Mouse (Mus musculus) embryonic facial prominence, embryonic 13.5 days (tissue): ENCODE data around the gene Ccdc141. TPM values are rescaled to one million over a fixed set of nuclear protein-coding genes. Genes with fewer than 3 reads are reported as not detected.

ENCODE experiments used
- ATAC-seq: fragments of 200-750 bp; cut with Nextera tagmentation; 2 replicates; pipeline ENCODE4 v1.8.0; 2017; ENCODE audit warnings: low read depth; ENCODE audit not compliant: insufficient number of reproducible peaks, insufficient read depth, low FRiP score, low TSS enrichment
- H3K27ac ChIP-seq: fragments of 300-500 bp; sonication (generic); 2 replicates; pipeline ENCODE4 v1.5.1; 2015; ENCODE audit warnings: moderate library complexity, mild to moderate bottlenecking, inconsistent platforms
- H3K27me3 ChIP-seq: fragments of 300-500 bp; sonication (generic); 2 replicates; pipeline ENCODE4 v1.6.1; 2015; ENCODE audit warnings: mild to moderate bottlenecking, inconsistent platforms
- H3K36me3 ChIP-seq: fragments of 300-500 bp; sonication (generic); 2 replicates; pipeline ENCODE4 v1.6.1; 2015; ENCODE audit warnings: mild to moderate bottlenecking, inconsistent platforms
- H3K4me1 ChIP-seq: fragments of 300-500 bp; sonication (generic); 2 replicates; pipeline ENCODE4 v1.6.1; 2015; ENCODE audit warnings: inconsistent platforms
- H3K4me2 ChIP-seq: fragments of 300-500 bp; sonication (generic); 2 replicates; pipeline ENCODE4 v1.6.1; 2015; ENCODE audit warnings: moderate library complexity, mild to moderate bottlenecking, inconsistent platforms
- H3K4me3 ChIP-seq: fragments of 300-500 bp; sonication (generic); 2 replicates; pipeline ENCODE4 v1.5.1; 2015; ENCODE audit warnings: mild to moderate bottlenecking, inconsistent platforms
- H3K9ac ChIP-seq: fragments of 300-500 bp; sonication (generic); 2 replicates; pipeline ENCODE4 v1.6.1; 2015; ENCODE audit warnings: mild to moderate bottlenecking, inconsistent platforms
- H3K9me3 ChIP-seq: fragments of 300-500 bp; sonication (generic); 2 replicates; pipeline ENCODE4 v1.6.1; 2016; ENCODE audit warnings: inconsistent platforms
- WGBS: fragments of 180-500 bp; shearing (Covaris S2); methylation state at CpG from one replicate; pipeline ENCODE4 v1.1.7; 2015; ENCODE audit warnings: mixed read lengths; 5-methylcytosine and 5-hydroxymethylcytosine counted together
- polyA plus RNA-seq: library from polyadenylated mRNA; unstranded; fragments of >200 nt; fragmentation: Nextera tagmentation; extraction: Ambion mirVana; gene quantifications from 2 replicates; pipeline ENCODE4 v1.2.1, GENCODE M21; 2015

The Ccdc141 gene
- polyA plus RNA-seq, 1 experiment from 2014 or later = 4.7 TPM

- no peak overlapping the region for H3K4me2 ChIP-seq
- WGBS = 70% methylated on average over 6 of the region's 6 CpGs
- no peaks in the 10 kb centered on the region for H3K9me3 ChIP-seq
- no peak overlapping the region for H3K4me3 ChIP-seq
- H3K27me3 ChIP-seq = peaks cover 11% of the 10 kb centered on the region
- H3K9ac ChIP-seq = no peak overlapping the region
- no peak for ATAC-seq
- peaks cover 26% of the 10 kb centered on the region for H3K4me1 ChIP-seq
- no peak overlapping the region for H3K27ac ChIP-seq
- no peaks in the 10 kb centered on the region for H3K36me3 ChIP-seq
These were observed 3.4 kb upstream of the Ccdc141 start for GRCm38 (mm10) chr2:77173821-77174220.

GRCm38 (mm10) chr2:77173366-77173765, 2.9 kb upstream of the Ccdc141 start:
- H3K4me2 ChIP-seq = no peak overlapping the region
- H3K27me3 ChIP-seq = peaks cover 11% of the 10 kb centered on the region
- H3K36me3 ChIP-seq = no peaks in the 10 kb centered on the region
- H3K27ac ChIP-seq = no peak overlapping the region
- no peak overlapping the region for H3K9ac ChIP-seq
- H3K4me1 ChIP-seq = peaks cover 26% of the 10 kb centered on the region
- 39% methylated on average over 6 of the region's 6 CpGs for WGBS
- H3K4me3 ChIP-seq = no peak overlapping the region
- no peaks in the 10 kb centered on the region for H3K9me3 ChIP-seq
- ATAC-seq = no peak

GRCm38 (mm10) chr2:77172241-77172671, 1.8 kb upstream of the Ccdc141 start:
- H3K27me3 ChIP-seq = peaks cover 11% of the 10 kb centered on the region
- H3K4me3 ChIP-seq = no peak overlapping the region
- no peaks in the 10 kb centered on the region for H3K36me3 ChIP-seq
- H3K4me1 ChIP-seq = peaks cover 26% of the 10 kb centered on the region
- H3K9ac ChIP-seq = no peak overlapping the region
- no peaks in the 10 kb centered on the region for H3K9me3 ChIP-seq
- H3K4me2 ChIP-seq = peak overlapping the region; percentile 45
- ATAC-seq = no peak
- 47% methylated on average over 10 of the region's 10 CpGs for WGBS
- H3K27ac ChIP-seq = no peak overlapping the region

- Histone ChIP-seq H3K4me2 (peak overlapping the region; percentile 45), H3K27me3 (peaks cover 11% of the 10 kb centered on the region), H3K4me3 (peak overlapping the region; percentile 3; the same call in 1 of the 2 replicates), H3K36me3 (no peaks in the 10 kb centered on the region), H3K9me3 (no peaks in the 10 kb centered on the region), H3K4me1 (peaks cover 26% of the 10 kb centered on the region), H3K27ac (no peak overlapping the region), H3K9ac (no peak overlapping the region)
- peak; percentile 34; the same call in 1 of the 2 replicates for ATAC-seq
- 39% methylated on average over 23 of the region's 23 CpGs for WGBS
These were observed 1.2 kb upstream of the Ccdc141 start for GRCm38 (mm10) chr2:77171444-77172240.

GRCm38 (mm10) chr2:77169916-77170632, 362 bp downstream of the Ccdc141 start:
- peak overlapping the region; percentile 51 for H3K4me3 ChIP-seq
- peak overlapping the region; percentile 60 for H3K27ac ChIP-seq
- H3K4me2 ChIP-seq = peak overlapping the region; percentile 89
- H3K9me3 ChIP-seq = no peaks in the 10 kb centered on the region
- peaks cover 11% of the 10 kb centered on the region for H3K27me3 ChIP-seq
- ATAC-seq = 0 out of 2 replicates have a peak, but pooled peaks have one; percentile 70
- H3K4me1 ChIP-seq = peaks cover 26% of the 10 kb centered on the region
- peak overlapping the region; percentile 73 for H3K9ac ChIP-seq
- no peaks in the 10 kb centered on the region for H3K36me3 ChIP-seq
- WGBS = 1% methylated on average over 21 of the region's 21 CpGs

GRCm38 (mm10) chr2:77169218-77169617, 1.2 kb downstream of the Ccdc141 start:
- 75% methylated on average over 4 of the region's 4 CpGs for WGBS
- Histone ChIP-seq H3K36me3 (no peaks in the 10 kb centered on the region), H3K27me3 (peaks cover 11% of the 10 kb centered on the region), H3K9me3 (no peaks in the 10 kb centered on the region), H3K9ac (no peak overlapping the region), H3K4me3 (no peak overlapping the region), H3K4me2 (0 out of 2 replicates have a peak overlapping the region, but pooled peaks have one; percentile 89), H3K27ac (no peak overlapping the region), H3K4me1 (peaks cover 26% of the 10 kb centered on the region)
- ATAC-seq = no peak

DNA sequence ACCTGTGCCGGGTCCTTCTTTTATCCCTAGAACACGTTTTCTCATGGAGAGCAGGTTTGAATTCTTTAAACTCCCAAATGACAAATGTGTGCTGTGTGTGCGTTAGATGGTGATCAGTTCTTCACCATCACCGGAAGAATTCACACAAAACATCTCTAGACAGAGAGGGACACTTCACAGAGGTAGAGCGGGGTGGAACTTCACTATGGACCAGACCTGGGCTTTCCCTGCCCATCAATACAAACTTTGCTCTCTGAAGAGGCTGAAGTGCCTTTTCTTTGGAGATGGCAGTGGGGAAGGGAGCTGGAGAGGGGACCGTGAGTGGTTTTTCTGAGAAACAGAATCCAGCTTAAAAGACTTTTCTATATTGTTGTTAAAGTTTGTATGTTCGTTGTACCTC, 1.7 kb downstream of the Ccdc141 start:
- no peak overlapping the region for H3K4me2 ChIP-seq
- no peaks in the 10 kb centered on the region for H3K9me3 ChIP-seq
- WGBS = 86% methylated on average over 7 of the region's 7 CpGs
- H3K4me3 ChIP-seq = no peak overlapping the region
- H3K36me3 ChIP-seq = no peaks in the 10 kb centered on the region
- H3K4me1 ChIP-seq = peaks cover 26% of the 10 kb centered on the region
- peaks cover 11% of the 10 kb centered on the region for H3K27me3 ChIP-seq
- no peak overlapping the region for H3K27ac ChIP-seq
- H3K9ac ChIP-seq = no peak overlapping the region
- ATAC-seq = no peak

DNA sequence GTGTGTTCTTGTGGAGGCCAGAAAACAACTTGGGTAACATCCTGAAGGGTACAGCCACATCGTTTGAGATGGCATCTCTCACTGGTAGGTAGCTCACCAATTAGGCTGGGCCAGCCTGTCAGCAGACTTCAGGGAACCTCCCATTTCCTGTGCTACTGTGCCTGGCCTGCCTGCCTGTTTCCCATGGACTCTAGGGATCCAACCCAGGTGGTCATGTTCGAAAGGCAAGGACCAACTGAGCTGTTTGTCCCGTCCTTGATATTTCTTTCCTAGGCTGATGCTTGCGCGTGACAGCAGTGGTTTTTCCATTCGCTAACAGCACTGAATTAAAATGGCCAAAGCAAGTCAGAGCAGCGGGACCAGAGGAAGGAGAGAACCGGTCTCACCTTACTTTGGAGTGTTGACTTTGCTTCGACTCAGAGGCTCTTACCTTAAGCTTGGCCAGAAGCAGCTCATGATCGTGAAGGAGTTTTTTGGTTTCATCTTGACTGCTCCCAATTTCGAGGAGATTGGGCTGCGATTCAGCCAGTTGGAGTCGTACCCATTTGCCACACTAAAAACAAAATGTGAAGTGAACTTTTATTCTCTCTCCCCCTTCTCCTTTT, 2.3 kb downstream of the Ccdc141 start:
- Histone ChIP-seq H3K4me2 (no peak overlapping the region), H3K4me3 (no peak overlapping the region), H3K9ac (no peak overlapping the region), H3K9me3 (no peaks in the 10 kb centered on the region), H3K27ac (no peak overlapping the region), H3K27me3 (peaks cover 11% of the 10 kb centered on the region), H3K36me3 (no peaks in the 10 kb centered on the region), H3K4me1 (peaks cover 23% of the 10 kb centered on the region)
- no peak for ATAC-seq
- 81% methylated on average over 13 of the region's 13 CpGs for WGBS

- no peak for ATAC-seq
- WGBS = 78% methylated on average over 4 of the region's 4 CpGs
- Histone ChIP-seq H3K27ac (no peak overlapping the region), H3K4me2 (no peak overlapping the region), H3K4me3 (no peak overlapping the region), H3K4me1 (peaks cover 14% of the 10 kb centered on the region), H3K9me3 (no peaks in the 10 kb centered on the region), H3K27me3 (0 out of 2 replicates have a peak, but pooled peaks cover under 1% of the 10 kb centered on the region), H3K9ac (no peak overlapping the region), H3K36me3 (no peaks in the 10 kb centered on the region)
These were observed 4.1 kb downstream of the Ccdc141 start for GRCm38 (mm10) chr2:77166366-77166765.

- peaks cover 4% of the 10 kb centered on the region for H3K4me1 ChIP-seq
- H3K9me3 ChIP-seq = no peaks in the 10 kb centered on the region
- no peak overlapping the region for H3K4me2 ChIP-seq
- ATAC-seq = no peak
- H3K4me3 ChIP-seq = no peak overlapping the region
- H3K27me3 ChIP-seq = no peaks in the 10 kb centered on the region
- WGBS = 84% methylated on average over 3 of the region's 3 CpGs
- H3K36me3 ChIP-seq = no peaks in the 10 kb centered on the region
- no peak overlapping the region for H3K27ac ChIP-seq
- H3K9ac ChIP-seq = no peak overlapping the region
These were observed 5.8 kb downstream of the Ccdc141 start for GRCm38 (mm10) chr2:77164662-77165061.

GRCm38 (mm10) chr2:77163381-77163780, 7.1 kb downstream of the Ccdc141 start:
- 83% methylated on average over 3 of the region's 3 CpGs for WGBS
- Histone ChIP-seq H3K4me1 (no peaks in the 10 kb centered on the region), H3K4me2 (no peak overlapping the region), H3K9me3 (no peaks in the 10 kb centered on the region), H3K36me3 (no peaks in the 10 kb centered on the region), H3K4me3 (no peak overlapping the region), H3K9ac (no peak overlapping the region), H3K27me3 (no peaks in the 10 kb centered on the region), H3K27ac (no peak overlapping the region)
- no peak for ATAC-seq
